ENCODE assay signal across 25 mouse cellular contexts in genomic region chr13:8699831-8700230, GRCm38 (mm10).
DNase-seq lines count a peak whose midpoint lies in the region; ATAC-seq and TF ChIP-seq lines count a peak whose summit lies in the region.
"Had no signal": no experiment of that assay in that cellular context is flagged by ENCODE, and none has a peak within 500 bp of the region (broad histone marks: within the 10 kb centered on the region; RNA-seq: fewer than 3 reads in every experiment).

No protein-coding gene starts in this region.

- no peaks in the 10 kb centered on the region for H3K4me1 ChIP-seq in kidney, adult 2 months (ENCODE audit: control insufficient read depth, insufficient read depth, low read length)
- peaks cover 23% of the 10 kb centered on the region for H3K4me1 ChIP-seq in liver, adult 2 months (ENCODE audit: control insufficient read depth, insufficient read depth, low read length)
- H3K4me1 ChIP-seq in liver, embryonic 11.5 days (replicated peaks; ENCODE audit: control insufficient read depth, insufficient read depth, low read length), result no peaks in the 10 kb centered on the region
- H3K4me1 ChIP-seq: embryonic facial prominence, embryonic 13.5 days; embryonic facial prominence, embryonic 15.5 days; forebrain, embryonic 12.5 days had no signal

- no peak overlapping the region for H3K4me2 ChIP-seq in liver, embryonic 11.5 days
- H3K4me2 ChIP-seq: embryonic facial prominence, embryonic 13.5 days; embryonic facial prominence, embryonic 15.5 days; forebrain, embryonic 12.5 days had no signal

- H3K79me2 ChIP-seq in liver, adult 2 months (ENCODE audit: control insufficient read depth, insufficient read depth, low read length), result no peaks in the 10 kb centered on the region

- TF ChIP-seq POLR2A in kidney, adult 2 months (IDR thresholded peaks at IDR 0.05; ENCODE audit: low read depth, low read length), result no peak
- no peak for TF ChIP-seq POLR2A in liver, adult 2 months (IDR thresholded peaks at IDR 0.05; ENCODE audit: extremely low read depth, insufficient read depth, low read length)

- no peak overlapping the region for H3K27ac ChIP-seq in kidney, adult 2 months (ENCODE audit: insufficient read depth, low read depth, low read length)
- peak overlapping the region; percentile 100 for H3K27ac ChIP-seq in liver, adult 2 months (replicated peaks; ENCODE audit: insufficient read depth, low read depth, low read length)
- no peak overlapping the region for H3K27ac ChIP-seq in liver, embryonic 11.5 days (ENCODE audit: low read depth, low read length)
- H3K27ac ChIP-seq: embryonic facial prominence, embryonic 13.5 days; embryonic facial prominence, embryonic 15.5 days; forebrain, embryonic 10.5 days; forebrain, embryonic 12.5 days had no signal

- H3K36me3 ChIP-seq in kidney, adult 2 months (ENCODE audit: control insufficient read depth, insufficient read depth, low read length), result no peaks in the 10 kb centered on the region
- H3K36me3 ChIP-seq in liver, adult 2 months (ENCODE audit: control insufficient read depth, insufficient read depth, low read length), result no peaks in the 10 kb centered on the region
- H3K36me3 ChIP-seq in liver, embryonic 11.5 days (ENCODE audit: control insufficient read depth, insufficient read depth, low read length), result no peaks in the 10 kb centered on the region
- H3K36me3 ChIP-seq: embryonic facial prominence, embryonic 13.5 days; embryonic facial prominence, embryonic 15.5 days; forebrain, embryonic 10.5 days; forebrain, embryonic 12.5 days had no signal

- H3K4me3 ChIP-seq in kidney, adult 2 months (ENCODE audit: insufficient read depth, low read depth, low read length), result no peak overlapping the region
- H3K4me3 ChIP-seq in liver, adult 2 months (ENCODE audit: insufficient read depth, low read depth, low read length), result no peak overlapping the region
- no peak overlapping the region for H3K4me3 ChIP-seq in liver, embryonic 11.5 days (ENCODE audit: low read depth, low read length)
- H3K4me3 ChIP-seq: embryonic facial prominence, embryonic 13.5 days; embryonic facial prominence, embryonic 15.5 days; erythroblast, embryonic 14.5 days; forebrain, embryonic 10.5 days; forebrain, embryonic 12.5 days had no signal

- H3K27me3 ChIP-seq in kidney, adult 2 months (replicated peaks; ENCODE audit: control insufficient read depth, insufficient read depth, low read length), result no peaks in the 10 kb centered on the region
- H3K27me3 ChIP-seq in liver, adult 2 months (ENCODE audit: control insufficient read depth, insufficient read depth, low read length), result no peaks in the 10 kb centered on the region
- H3K27me3 ChIP-seq in liver, embryonic 11.5 days (replicated peaks; ENCODE audit: control insufficient read depth, insufficient read depth, low read length), result no peaks in the 10 kb centered on the region
- H3K27me3 ChIP-seq: embryonic facial prominence, embryonic 13.5 days; embryonic facial prominence, embryonic 15.5 days; forebrain, embryonic 12.5 days had no signal

- DNase-seq in kidney, adult 2 months, result peak; percentile 29
- DNase-seq in kidney, adult 9 months, result no peak
- peak; percentile 96 for DNase-seq in liver, adult 2 months (ENCODE audit: extremely low read depth, low read depth, low spot score)
- DNase-seq in liver, embryonic 11.5 days (ENCODE audit: low spot score), result no peak
- DNase-seq in lung, postnatal 10 days, result peak; percentile 5
- DNase-seq in lung, adult 18-20 months, result no peak
- DNase-seq in adipocyte (ENCODE audit: low spot score), result peak; percentile 6
- DNase-seq in left cerebral cortex, adult 11 months (ENCODE audit: low spot score), result no peak
- DNase-seq: adrenal gland, adult 8-10 months; adrenal gland, postnatal 14 days; cerebellum, adult 11 months; cerebellum, adult 18-20 months; cerebellum, adult 8-10 months; cerebellum, adult 9-11 months; cerebellum, postnatal 14 days; cerebellum, postnatal 36 days; embryo, embryonic 11 days had no signal

- H3K9ac ChIP-seq in liver, adult 2 months (ENCODE audit: low read depth, low read length), result no peak overlapping the region
- no peak overlapping the region for H3K9ac ChIP-seq in liver, embryonic 11.5 days (ENCODE audit: low read depth, low read length)
- H3K9ac ChIP-seq: embryonic facial prominence, embryonic 13.5 days; embryonic facial prominence, embryonic 15.5 days; forebrain, embryonic 12.5 days had no signal

- no peak for TF ChIP-seq CTCF in kidney, adult 2 months (conservative IDR thresholded peaks at IDR 0.05; ENCODE audit: insufficient read depth, insufficient read length, low read depth, low read length)
- TF ChIP-seq CTCF in liver, adult 2 months (IDR thresholded peaks at IDR 0.05; ENCODE audit: low read depth, low read length), result no peak

- no peak for ATAC-seq in liver, embryonic 11.5 days (replicated peaks; ENCODE audit: low FRiP score)
- ATAC-seq: activated CD4-positive, CD25-positive, alpha-beta regulatory T cell, adult 4 months; forebrain, embryonic 14.5 days; forebrain, embryonic 16.5 days had no signal

- 25% methylated on average over 3 of the region's 3 CpGs for WGBS in kidney, adult 2 months
- 12% methylated on average over 3 of the region's 3 CpGs for WGBS in liver, adult 2 months
- 65% methylated on average over 3 of the region's 3 CpGs for WGBS in liver, embryonic 11.5 days

- H3K9me3 ChIP-seq in liver, embryonic 11.5 days (ENCODE audit: control insufficient read depth, low read length), result no peaks in the 10 kb centered on the region
- H3K9me3 ChIP-seq: embryonic facial prominence, embryonic 13.5 days; embryonic facial prominence, embryonic 15.5 days; forebrain, embryonic 10.5 days; forebrain, embryonic 12.5 days had no signal

Comparison
In these comparisons a context has a peak if more than half of its experiments do, and no peak if none do; other contexts are left out.
1. DNase-seq: peak in kidney, adult 2 months (single experiment), liver, adult 2 months (single experiment), lung, postnatal 10 days (single experiment) and adipocyte (single experiment); none in kidney, adult 9 months (single experiment), liver, embryonic 11.5 days (single experiment), lung, adult 18-20 months (0 of 2) and left cerebral cortex, adult 11 months (single experiment).